Mouse (Mus musculus) limb, embryonic 12.5 days (tissue): ENCODE data around the gene Mucl3. TPM values are rescaled to one million over a fixed set of nuclear protein-coding genes. Genes with fewer than 3 reads are reported as not detected.

Experiments
- ATAC-seq: fragments of 200-750 bp; cut with Nextera tagmentation; 2 replicates; pipeline ENCODE4 v1.8.0; 2017; ENCODE audit warnings: low read depth, moderate TSS enrichment; ENCODE audit not compliant: insufficient number of reproducible peaks, insufficient read depth, low FRiP score, low TSS enrichment
- H3K27ac ChIP-seq: fragments of 300-500 bp; sonication (generic); 2 replicates; pipeline ENCODE4 v1.5.1; 2016; ENCODE audit warnings: mild to moderate bottlenecking, moderate library complexity
- H3K27me3 ChIP-seq: fragments of 300-500 bp; sonication (generic); 2 replicates; pipeline ENCODE4 v1.6.1; 2016; ENCODE audit warnings: mild to moderate bottlenecking, moderate library complexity
- H3K36me3 ChIP-seq: fragments of 300-500 bp; sonication (generic); 2 replicates; pipeline ENCODE4 v1.6.1; 2016; ENCODE audit warnings: mild to moderate bottlenecking, moderate library complexity
- H3K4me1 ChIP-seq: fragments of 300-500 bp; sonication (generic); replicated peaks from 2 replicates; pipeline ENCODE4 v1.6.1; 2016
- H3K4me2 ChIP-seq: fragments of 300-500 bp; sonication (generic); 2 replicates; pipeline ENCODE4 v1.6.1; 2016; ENCODE audit warnings: mild to moderate bottlenecking, moderate library complexity
- H3K4me3 ChIP-seq: fragments of 300-500 bp; sonication (generic); replicated peaks from 2 replicates; pipeline ENCODE4 v1.5.1; 2016; ENCODE audit warnings: mild to moderate bottlenecking
- H3K9ac ChIP-seq: fragments of 300-500 bp; sonication (generic); replicated peaks from 2 replicates; pipeline ENCODE4 v1.6.1; 2016; ENCODE audit warnings: mild to moderate bottlenecking, moderate library complexity
- H3K9me3 ChIP-seq: fragments of 300-500 bp; sonication (generic); 2 replicates; pipeline ENCODE4 v1.6.1; 2016; ENCODE audit warnings: mild to moderate bottlenecking, moderate library complexity
- WGBS: fragments of 180-500 bp; shearing (Covaris S2); methylation state at CpG from one replicate; pipeline ENCODE4 v1.1.7; 2016; 5-methylcytosine and 5-hydroxymethylcytosine counted together
- polyA plus RNA-seq: library from polyadenylated mRNA; unstranded; fragments of >200 nt; fragmentation: Nextera tagmentation; extraction: Ambion mirVana; gene quantifications from 2 replicates; pipeline ENCODE4 v1.2.1, GENCODE M21; 2016

Gene Mucl3
- polyA plus RNA-seq, 1 experiment from 2014 or later: 0.08 TPM

GRCm38 (mm10) chr17:35635202-35635601 is 8.3 kb downstream of the Mucl3 start:
- no peak for ATAC-seq

GRCm38 (mm10) chr17:35633992-35634391 is 9.5 kb downstream of the Mucl3 start:
- WGBS: 6% methylated on average over 1 of the region's 1 CpGs

More at GRCm38 (mm10) chr17:35635202-35635601, 8.3 kb downstream of the Mucl3 start:
- H3K9ac ChIP-seq: no peak overlapping the region
- WGBS: 78% methylated on average over 3 of the region's 3 CpGs
- peaks cover 5% of the 10 kb centered on the region for H3K4me1 ChIP-seq
- no peaks in the 10 kb centered on the region for H3K9me3 ChIP-seq
- H3K36me3 ChIP-seq: no peaks in the 10 kb centered on the region
- no peak overlapping the region for H3K4me3 ChIP-seq
- no peak overlapping the region for H3K27ac ChIP-seq
- no peak overlapping the region for H3K4me2 ChIP-seq
- H3K27me3 ChIP-seq: peaks cover 13% of the 10 kb centered on the region

GRCm38 (mm10) chr17:35626537-35626936 is 17.0 kb downstream of the Mucl3 start, which contains the start of gene Gm9573:
Gene Gm9573 (minus strand): TSS chr17:35626637.
- Histone ChIP-seq H3K27me3 (no peaks in the 10 kb centered on the region), H3K9ac (no peak within 1 kb of the TSS), H3K27ac (no peak within 1 kb of the TSS), H3K9me3 (no peaks in the 10 kb centered on the region), H3K4me3 (no peak within 1 kb of the TSS), H3K36me3 (no peaks in the 10 kb centered on the region), H3K4me1 (no peaks in the 10 kb centered on the region), H3K4me2 (no peak within 1 kb of the TSS)
- WGBS: 83% methylated on average over 7 of the region's 7 CpGs
- ATAC-seq: no peak

More at GRCm38 (mm10) chr17:35633992-35634391, 9.5 kb downstream of the Mucl3 start:
- no peak; the same call in 1 of the 2 replicates for ATAC-seq
- peaks cover 13% of the 10 kb centered on the region for H3K27me3 ChIP-seq
- no peaks in the 10 kb centered on the region for H3K9me3 ChIP-seq
- no peak overlapping the region for H3K4me3 ChIP-seq
- no peak overlapping the region for H3K27ac ChIP-seq
- peaks cover 5% of the 10 kb centered on the region for H3K4me1 ChIP-seq
- no peaks in the 10 kb centered on the region for H3K36me3 ChIP-seq
- no peak overlapping the region for H3K4me2 ChIP-seq
- H3K9ac ChIP-seq: no peak overlapping the region

GRCm38 (mm10) chr17:35617127-35617526 is 26.4 kb downstream of the Mucl3 start:
- H3K4me2 ChIP-seq: no peak overlapping the region
- H3K9ac ChIP-seq: no peak overlapping the region
- H3K4me3 ChIP-seq: no peak overlapping the region
- no peaks in the 10 kb centered on the region for H3K27me3 ChIP-seq
- no peaks in the 10 kb centered on the region for H3K36me3 ChIP-seq
- ATAC-seq: no peak
- no peaks in the 10 kb centered on the region for H3K4me1 ChIP-seq
- WGBS: 78% methylated on average over 4 of the region's 4 CpGs
- no peak overlapping the region for H3K27ac ChIP-seq
- no peaks in the 10 kb centered on the region for H3K9me3 ChIP-seq

- ATAC-seq: no peak
- Histone ChIP-seq H3K36me3 (no peaks in the 10 kb centered on the region), H3K4me1 (no peaks in the 10 kb centered on the region), H3K4me3 (no peak overlapping the region), H3K4me2 (no peak overlapping the region), H3K9me3 (peaks cover 5% of the 10 kb centered on the region), H3K27me3 (peaks cover 8% of the 10 kb centered on the region), H3K27ac (no peak overlapping the region), H3K9ac (no peak overlapping the region)
- 57% methylated on average over 8 of the region's 8 CpGs for WGBS
Observed at GRCm38 (mm10) chr17:35601736-35602354, 41.6 kb downstream of the Mucl3 start.

GRCm38 (mm10) chr17:35601249-35601648 is 42.2 kb downstream of the Mucl3 start, which contains the start of gene Sfta2:
Gene Sfta2 (plus strand): TSS chr17:35601549.
- H3K4me1 ChIP-seq: no peaks in the 10 kb centered on the region
- WGBS: 56% methylated on average over 2 of the region's 2 CpGs
- H3K9me3 ChIP-seq: peaks cover 4% of the 10 kb centered on the region; the same call in 1 of the 2 replicates
- ATAC-seq: no peak
- peaks cover 8% of the 10 kb centered on the region for H3K27me3 ChIP-seq
- no peak within 1 kb of the TSS for H3K27ac ChIP-seq
- no peak within 1 kb of the TSS for H3K9ac ChIP-seq
- H3K4me3 ChIP-seq: no peak within 1 kb of the TSS
- H3K4me2 ChIP-seq: no peak within 1 kb of the TSS
- H3K36me3 ChIP-seq: no peaks in the 10 kb centered on the region

- Histone ChIP-seq H3K27ac (no peak overlapping the region), H3K4me3 (no peak overlapping the region), H3K27me3 (peaks cover 6% of the 10 kb centered on the region), H3K9me3 (peaks cover 6% of the 10 kb centered on the region; the same call in 1 of the 2 replicates), H3K9ac (no peak overlapping the region), H3K4me2 (no peak overlapping the region), H3K4me1 (no peaks in the 10 kb centered on the region), H3K36me3 (no peaks in the 10 kb centered on the region)
- ATAC-seq: no peak
- 94% methylated on average over 3 of the region's 3 CpGs for WGBS
Observed at GRCm38 (mm10) chr17:35597399-35597798, 46.1 kb downstream of the Mucl3 start.

- no peak for ATAC-seq
- H3K27ac ChIP-seq: no peak overlapping the region
- H3K4me1 ChIP-seq: no peaks in the 10 kb centered on the region
- H3K9ac ChIP-seq: no peak overlapping the region
- peaks cover 5% of the 10 kb centered on the region; the same call in 1 of the 2 replicates for H3K27me3 ChIP-seq
- H3K9me3 ChIP-seq: peaks cover 6% of the 10 kb centered on the region; the same call in 1 of the 2 replicates
- no peak overlapping the region for H3K4me3 ChIP-seq
- H3K36me3 ChIP-seq: no peaks in the 10 kb centered on the region
- no peak overlapping the region for H3K4me2 ChIP-seq
- WGBS: 84% methylated on average over 7 of the region's 7 CpGs
Observed at GRCm38 (mm10) chr17:35594456-35594855, 49.0 kb downstream of the Mucl3 start.

GRCm38 (mm10) chr17:35593786-35594185 is 49.7 kb downstream of the Mucl3 start:
- Histone ChIP-seq H3K4me2 (no peak overlapping the region), H3K4me3 (no peak overlapping the region), H3K27me3 (peaks cover 5% of the 10 kb centered on the region; the same call in 1 of the 2 replicates), H3K9ac (no peak overlapping the region), H3K27ac (no peak overlapping the region), H3K36me3 (no peaks in the 10 kb centered on the region), H3K9me3 (peaks cover 6% of the 10 kb centered on the region; the same call in 1 of the 2 replicates), H3K4me1 (no peaks in the 10 kb centered on the region)
- WGBS: 44% methylated on average over 4 of the region's 4 CpGs
- ATAC-seq: no peak

GRCm38 (mm10) chr17:35592131-35592530 is 51.4 kb downstream of the Mucl3 start:
- Histone ChIP-seq H3K27ac (no peak overlapping the region), H3K36me3 (no peaks in the 10 kb centered on the region), H3K4me3 (no peak overlapping the region), H3K4me1 (no peaks in the 10 kb centered on the region), H3K9me3 (0 out of 2 replicates have a peak, but pooled peaks cover 6% of the 10 kb centered on the region), H3K4me2 (no peak overlapping the region), H3K9ac (no peak overlapping the region), H3K27me3 (peaks cover 5% of the 10 kb centered on the region; the same call in 1 of the 2 replicates)
- 80% methylated on average over 9 of the region's 9 CpGs for WGBS
- no peak for ATAC-seq

GRCm38 (mm10) chr17:35591731-35592130 is 51.8 kb downstream of the Mucl3 start:
- peaks cover 5% of the 10 kb centered on the region; the same call in 1 of the 2 replicates for H3K27me3 ChIP-seq
- 0 out of 2 replicates have a peak, but pooled peaks cover 3% of the 10 kb centered on the region for H3K9me3 ChIP-seq
- no peaks in the 10 kb centered on the region for H3K36me3 ChIP-seq
- WGBS: 89% methylated on average over 15 of the region's 15 CpGs
- no peak overlapping the region for H3K4me2 ChIP-seq
- no peak for ATAC-seq
- H3K4me1 ChIP-seq: no peaks in the 10 kb centered on the region
- no peak overlapping the region for H3K4me3 ChIP-seq
- H3K9ac ChIP-seq: no peak overlapping the region
- H3K27ac ChIP-seq: no peak overlapping the region
